Mouse (Mus musculus) T-cell, adult 66 days (primary cell): ENCODE results near the gene Gm10570. TPM values are rescaled to one million over a fixed set of nuclear protein-coding genes. Genes with fewer than 3 reads are reported as not detected.

ENCODE experiments used
- total RNA-seq, 2 experiments: library from RNA; stranded (reverse); gene quantifications; 3 replicates in 1 of 2; 4 replicates in 1 of 2; pipeline ENCODE4 v1.2.4; 2023

Gm10570 gene
- 1 to 10 TPM in 1 of 2 experiments, not detected in 1; 3.7 TPM for total RNA-seq

DNA sequence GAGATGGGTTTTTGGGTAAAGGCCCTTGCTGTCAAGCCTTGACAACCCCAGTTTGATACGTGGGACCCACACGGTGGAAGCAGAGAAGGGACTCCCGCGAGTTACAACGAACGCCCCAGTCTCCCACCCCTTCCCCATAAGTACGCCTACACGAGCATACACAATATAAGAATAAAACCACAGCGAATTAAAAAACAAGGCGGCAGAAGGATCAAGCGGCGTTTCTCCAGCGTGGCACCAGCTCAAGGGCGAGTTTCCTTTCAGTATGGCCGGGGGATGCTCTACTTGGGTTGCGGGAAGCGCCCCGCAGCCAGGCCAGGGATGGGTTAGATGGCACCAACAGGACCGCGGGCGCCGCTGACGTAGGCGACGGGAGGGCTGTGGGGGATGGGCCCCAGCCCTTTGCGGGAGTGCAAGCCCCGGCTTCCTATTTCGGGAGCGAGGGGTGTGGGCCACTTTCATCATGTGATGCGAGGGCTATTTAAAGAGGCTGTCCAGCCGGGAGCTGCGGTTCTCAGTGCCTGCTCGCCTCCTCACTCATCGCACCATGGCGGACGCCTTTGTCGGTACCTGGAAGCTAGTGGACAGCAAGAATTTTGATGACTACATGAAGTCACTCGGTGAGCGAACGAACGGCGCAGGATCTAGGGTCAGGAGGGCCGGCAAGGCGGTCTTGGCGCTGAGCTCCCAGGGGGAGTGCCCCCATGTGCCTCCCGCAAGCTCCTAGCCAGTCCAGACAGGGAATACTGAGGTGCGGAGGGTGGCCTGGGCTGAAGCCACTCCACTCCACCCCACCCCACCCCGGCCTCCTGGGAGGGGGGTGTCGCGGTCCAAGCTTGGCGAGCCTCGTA lies at the start of gene Gm10570, which contains the start of gene Fabp3:
Gm10570 (minus strand) TSS at position 444 of the 851 bp plus-strand sequence.
Fabp3 (plus strand) TSS at position 365 of the 851 bp plus-strand sequence.

DNA sequence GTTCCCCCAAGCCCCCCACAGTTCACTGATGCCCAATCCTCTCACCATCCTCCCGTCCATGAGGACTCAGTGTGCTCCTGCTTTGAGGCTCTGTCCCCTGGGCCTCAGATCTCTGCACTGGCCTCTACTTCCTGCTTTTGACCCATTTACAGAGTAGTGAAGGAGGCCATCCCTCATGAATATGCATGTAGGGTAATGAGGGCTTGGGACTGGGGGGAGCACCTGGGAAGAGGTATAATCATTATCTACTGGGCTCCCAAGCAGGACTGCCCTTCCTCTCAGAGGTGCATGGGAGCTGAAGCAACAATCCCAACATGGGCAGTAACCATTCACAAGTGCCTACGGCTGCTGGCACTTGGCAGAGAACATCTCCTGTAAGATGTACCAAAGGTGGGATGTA lies 29.4 kb downstream of the Gm10570 start, which contains the start of gene Serinc2:
Serinc2 (minus strand) TSS at position 101 of the 400 bp plus-strand sequence.

Other genes starting within 250 kb of the Gm10570 start
- gene Pef1, start 206.1 kb downstream of the Gm10570 start, total RNA-seq: 10 to 100 TPM; 31.2 to 32.0 TPM
- not detected for gene Hcrtr1, start 169.3 kb downstream of the Gm10570 start, total RNA-seq
- not detected for gene Tinagl1, start 133.6 kb downstream of the Gm10570 start, total RNA-seq
- not detected for gene Gm853, start 86.3 kb downstream of the Gm10570 start, total RNA-seq
- gene Serinc2, start 29.5 kb downstream of the Gm10570 start, total RNA-seq: under 1 TPM in 1 of 2 experiments, not detected in 1; 0.84 TPM
- not detected for gene Fabp3, start 79 bp downstream of the Gm10570 start, total RNA-seq
- 10 to 100 TPM; 31.3 to 37.4 TPM for gene Zcchc17, start 51.3 kb upstream of the Gm10570 start, total RNA-seq
- gene Snrnp40, start 51.5 kb upstream of the Gm10570 start, total RNA-seq: 10 to 100 TPM; 67.7 to 72.2 TPM